Comparison of ENCODE assay signal across 9 mouse cellular contexts in genomic region chr3:33143592-33143991, GRCm38 (mm10). TPM values are rescaled to one million over a fixed set of nuclear protein-coding genes. Genes with fewer than 3 reads are reported as not detected.
DNase-seq lines count a peak whose midpoint lies in the region; ATAC-seq lines count a peak whose summit lies in the region.
"Had no signal": no experiment of that assay in that cellular context is flagged by ENCODE, and none has a peak within 500 bp of the region (broad histone marks: within the 10 kb centered on the region; RNA-seq: fewer than 3 reads in every experiment).

No protein-coding gene starts in this region.

- no peak overlapping the region for H3K9ac ChIP-seq in kidney, embryonic 16.5 days (replicated peaks; ENCODE audit: low read length)
- no peak overlapping the region for H3K9ac ChIP-seq in forebrain, embryonic 13.5 days
- no peak overlapping the region for H3K9ac ChIP-seq in intestine, embryonic 16.5 days (ENCODE audit: low read depth, low read length)
- H3K9ac ChIP-seq in neural tube, embryonic 13.5 days, result 0 out of 2 replicates have a peak overlapping the region, but pooled peaks have one; percentile 77
- H3K9ac ChIP-seq: liver, embryonic 15.5 days had no signal

- H3K27me3 ChIP-seq in kidney, embryonic 16.5 days (ENCODE audit: insufficient read depth, low read length), result peaks cover 18% of the 10 kb centered on the region
- peaks cover 30% of the 10 kb centered on the region for H3K27me3 ChIP-seq in forebrain, embryonic 13.5 days
- H3K27me3 ChIP-seq in intestine, embryonic 16.5 days (replicated peaks; ENCODE audit: control insufficient read depth, insufficient read depth, low read length), result peaks cover 12% of the 10 kb centered on the region
- H3K27me3 ChIP-seq in neural tube, embryonic 13.5 days, result peaks cover 18% of the 10 kb centered on the region

- 80% methylated on average over 7 of the region's 7 CpGs for WGBS in kidney, embryonic 16.5 days
- WGBS in forebrain, embryonic 13.5 days, result 81% methylated on average over 7 of the region's 7 CpGs
- 62% methylated on average over 7 of the region's 7 CpGs for WGBS in intestine, embryonic 16.5 days
- WGBS in neural tube, embryonic 13.5 days, result 84% methylated on average over 7 of the region's 7 CpGs

- ATAC-seq in kidney, embryonic 16.5 days (ENCODE audit: low FRiP score, low TSS enrichment), result no peak
- ATAC-seq in forebrain, embryonic 13.5 days, result peak; percentile 29; the same call in 1 of the 2 replicates
- peak; percentile 38 for ATAC-seq in intestine, embryonic 16.5 days
- ATAC-seq in neural tube, embryonic 13.5 days (ENCODE audit: low read depth), result no peak
- ATAC-seq in cerebellum, adult (ENCODE audit: insufficient number of reproducible peaks, low FRiP score, low TSS enrichment), result no peak

- H3K36me3 ChIP-seq in kidney, embryonic 16.5 days (ENCODE audit: insufficient read depth, low read length), result no peaks in the 10 kb centered on the region
- H3K36me3 ChIP-seq in forebrain, embryonic 13.5 days (ENCODE audit: poor library complexity, severe bottlenecking), result no peaks in the 10 kb centered on the region
- H3K36me3 ChIP-seq in intestine, embryonic 16.5 days (ENCODE audit: control insufficient read depth, insufficient read depth, low read length), result no peaks in the 10 kb centered on the region
- H3K36me3 ChIP-seq in neural tube, embryonic 13.5 days, result no peaks in the 10 kb centered on the region
- H3K36me3 ChIP-seq: liver, embryonic 15.5 days had no signal

- H3K9me3 ChIP-seq in kidney, embryonic 16.5 days (ENCODE audit: low read length), result no peaks in the 10 kb centered on the region
- no peaks in the 10 kb centered on the region for H3K9me3 ChIP-seq in forebrain, embryonic 13.5 days (replicated peaks)
- H3K9me3 ChIP-seq in intestine, embryonic 16.5 days (ENCODE audit: control insufficient read depth, low read length), result no peaks in the 10 kb centered on the region
- H3K9me3 ChIP-seq in neural tube, embryonic 13.5 days, result no peaks in the 10 kb centered on the region
- H3K9me3 ChIP-seq: liver, embryonic 15.5 days had no signal

- peak overlapping the region; percentile 78 for H3K4me2 ChIP-seq in kidney, embryonic 16.5 days (replicated peaks; ENCODE audit: low read depth, low read length)
- H3K4me2 ChIP-seq in forebrain, embryonic 13.5 days, result peak overlapping the region; percentile 81
- peak overlapping the region; percentile 83; the same call in 1 of the 2 replicates for H3K4me2 ChIP-seq in intestine, embryonic 16.5 days (ENCODE audit: low read depth, low read length)
- peak overlapping the region; percentile 89 for H3K4me2 ChIP-seq in neural tube, embryonic 13.5 days

- peak overlapping the region; percentile 58; the same call in 1 of the 2 replicates for H3K4me3 ChIP-seq in kidney, embryonic 16.5 days (ENCODE audit: low read length)
- H3K4me3 ChIP-seq in forebrain, embryonic 13.5 days, result peak overlapping the region; percentile 64
- H3K4me3 ChIP-seq in intestine, embryonic 16.5 days (ENCODE audit: low read length), result no peak overlapping the region; the same call in 1 of the 2 replicates
- peak overlapping the region; percentile 78 for H3K4me3 ChIP-seq in neural tube, embryonic 13.5 days

- H3K4me1 ChIP-seq in kidney, embryonic 16.5 days (ENCODE audit: insufficient read depth, low read length), result peaks cover 8% of the 10 kb centered on the region; the same call in 1 of the 2 replicates
- H3K4me1 ChIP-seq in forebrain, embryonic 13.5 days, result peaks cover 9% of the 10 kb centered on the region
- H3K4me1 ChIP-seq in intestine, embryonic 16.5 days (ENCODE audit: control insufficient read depth, insufficient read depth, low read length), result peaks cover 3% of the 10 kb centered on the region; the same call in 1 of the 2 replicates
- peaks cover 11% of the 10 kb centered on the region; the same call in 1 of the 2 replicates for H3K4me1 ChIP-seq in neural tube, embryonic 13.5 days (replicated peaks)
- H3K4me1 ChIP-seq: liver, embryonic 15.5 days had no signal

- H3K27ac ChIP-seq in kidney, embryonic 16.5 days (ENCODE audit: low read length), result no peak overlapping the region
- no peak overlapping the region for H3K27ac ChIP-seq in forebrain, embryonic 13.5 days
- no peak overlapping the region for H3K27ac ChIP-seq in intestine, embryonic 16.5 days (ENCODE audit: low read length)
- H3K27ac ChIP-seq in neural tube, embryonic 13.5 days (replicated peaks), result no peak overlapping the region
- H3K27ac ChIP-seq: liver, embryonic 15.5 days had no signal

- no peak for DNase-seq in kidney, postnatal 4 days
- no peak for DNase-seq in right cerebral cortex, postnatal 36 days (ENCODE audit: low spot score in 2 of 2)
- DNase-seq in adrenal gland, adult 18-20 months (ENCODE audit: low spot score in 2 of 2), result no peak

RNA-seq across cellular contexts. Expression of gene Pex5l, which starts 0.5 kb away (rescaled TPM):
- polyA plus RNA-seq in kidney, embryonic 16.5 days (2015; fragmentation: Nextera tagmentation; extraction: Ambion mirVana), result 0.05 and 0.06 TPM in 2 replicates
- polyA plus RNA-seq in forebrain, embryonic 13.5 days (2015; fragmentation: Nextera tagmentation; extraction: Ambion mirVana), result 0.99 and 1.2 TPM in 2 replicates
- polyA plus RNA-seq in intestine, embryonic 16.5 days (2015; fragmentation: Nextera tagmentation; extraction: Ambion mirVana), result 0.32 and 0.36 TPM in 2 replicates
- 3.6 and 4.1 TPM in 2 replicates for polyA plus RNA-seq in neural tube, embryonic 13.5 days (2015; fragmentation: Nextera tagmentation; extraction: Ambion mirVana)
- 1 to 10 TPM; 1.3 to 2.1 TPM for total RNA-seq in adrenal gland, adult 18-20 months (2021)
- polyA plus RNA-seq: liver, embryonic 15.5 days had no signal

Comparison
In these comparisons a context has a peak if more than half of its experiments do, and no peak if none do; other contexts are left out.
1. ATAC-seq: peak in forebrain, embryonic 13.5 days (single experiment) and intestine, embryonic 16.5 days (single experiment); none in kidney, embryonic 16.5 days (single experiment), neural tube, embryonic 13.5 days (single experiment) and cerebellum, adult (single experiment).
2. Peak in every context shown above with its lines, with median percentiles within 50 percentile points of each other: H3K4me2 ChIP-seq.